Mouse (Mus musculus) E14TG2a.4 (cell line): Measurements from ENCODE around the gene Rinl.

Experiments
- H3K27me3 ChIP-seq: 2 replicates; pipeline ENCODE4 v1.6.1; 2014; ENCODE audit warnings: low read length, control low read depth; ENCODE audit not compliant: insufficient read depth
- H3K36me3 ChIP-seq: 2 replicates; pipeline ENCODE4 v1.6.1; 2014; ENCODE audit warnings: low read length, control low read depth; ENCODE audit not compliant: insufficient read depth
- H3K4me1 ChIP-seq: replicated peaks from 2 replicates; pipeline ENCODE4 v1.6.1; 2014; ENCODE audit warnings: low read depth, low read length, control low read depth
- H3K4me3 ChIP-seq: replicated peaks from 2 replicates; pipeline ENCODE4 v1.5.1; 2014; ENCODE audit warnings: mild to moderate bottlenecking, low read length
- H3K9me3 ChIP-seq: 2 replicates; pipeline ENCODE4 v1.6.1; 2014; ENCODE audit warnings: low read length, control low read depth
- CTCF ChIP-seq: conservative IDR thresholded peaks from 2 replicates; pipeline ENCODE4 v1.5.1; 2014; ENCODE audit warnings: low read length
- NANOG ChIP-seq: IDR thresholded peaks from 2 replicates; pipeline ENCODE4 v1.6.1; 2014; ENCODE audit warnings: borderline replicate concordance, low read length, mixed read lengths
- POU5F1 ChIP-seq: IDR thresholded peaks from 2 replicates; pipeline ENCODE4 v1.6.1; 2014; ENCODE audit warnings: low read length, borderline replicate concordance

Rinl gene

DNA sequence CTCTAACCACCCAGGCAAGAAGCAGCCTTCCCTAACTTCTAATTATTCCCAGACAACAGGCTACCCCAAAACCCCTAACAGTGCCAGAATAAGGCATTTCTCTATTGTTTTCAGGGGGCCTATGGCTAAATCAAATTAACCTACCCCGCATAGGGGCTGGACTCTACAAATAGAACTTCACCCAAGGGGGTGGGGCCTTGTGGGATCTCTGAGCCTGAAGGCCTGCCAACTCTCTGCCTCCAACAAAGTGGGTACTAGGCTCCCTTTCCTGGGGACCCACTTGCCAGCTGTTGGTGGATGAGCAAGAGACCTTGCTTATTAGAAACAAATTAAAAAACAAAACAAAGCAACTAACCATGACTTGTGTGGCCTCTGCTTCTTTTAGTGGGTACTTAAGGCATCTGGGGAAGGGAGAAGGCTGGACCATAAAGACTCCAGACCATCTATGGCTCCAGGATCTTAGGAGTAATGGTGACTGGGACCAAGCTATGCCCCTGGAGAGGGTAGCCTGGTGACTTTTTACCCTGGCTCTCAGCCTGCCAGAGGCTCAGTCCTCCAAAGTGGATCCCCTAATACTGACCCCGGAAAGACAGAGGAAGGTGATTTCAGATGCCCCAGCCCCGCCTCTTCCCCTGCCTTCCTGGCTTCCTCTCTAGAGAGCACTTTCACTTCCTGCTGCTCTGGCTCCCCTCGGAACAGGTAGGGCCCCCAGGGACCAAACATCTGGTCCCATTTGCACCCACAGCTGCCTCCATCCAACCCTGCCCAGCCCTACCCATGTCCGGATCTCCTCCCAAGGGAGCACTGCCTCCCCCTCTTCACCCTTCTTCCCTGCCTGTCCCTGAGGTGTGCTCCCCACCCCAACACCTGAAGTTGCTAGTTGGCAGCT, at the start of gene Rinl:
Gene Rinl, plus strand, starts transcription at position 663 of the 889 bp plus-strand sequence.
- Histone ChIP-seq H3K4me1 (peaks cover 60% of the 10 kb centered on the region), H3K9me3 (no peaks in the 10 kb centered on the region), H3K4me3 (peak within 1 kb of the TSS; percentile 68), H3K36me3 (no peaks in the 10 kb centered on the region; the same call in 1 of the 2 replicates), H3K27me3 (no peaks in the 10 kb centered on the region)
- no peak for TF ChIP-seq NANOG
- no peak for TF ChIP-seq CTCF
- TF ChIP-seq POU5F1 = no peak

DNA sequence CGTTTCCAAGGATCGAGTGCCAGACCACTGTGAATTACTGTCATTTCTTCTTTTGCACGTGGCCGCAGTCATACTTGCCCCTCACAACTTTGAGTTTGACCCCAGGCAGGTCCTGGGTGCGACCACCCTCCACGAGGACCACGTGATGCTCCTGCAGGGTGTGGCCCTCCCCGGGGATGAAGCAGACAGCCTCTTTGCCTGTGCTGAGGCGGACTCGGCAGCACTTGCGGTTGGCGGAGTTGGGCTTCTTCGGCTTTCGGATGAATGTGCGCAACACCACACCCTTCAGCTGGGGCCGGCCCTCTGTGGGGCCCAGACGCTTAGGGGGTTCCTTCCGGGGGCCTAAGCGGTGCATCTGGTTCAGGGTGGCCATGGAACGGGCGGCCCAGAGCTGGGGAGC, 48.9 kb upstream of the Rinl start:
- no peaks in the 10 kb centered on the region for H3K27me3 ChIP-seq
- no peaks in the 10 kb centered on the region for H3K9me3 ChIP-seq
- H3K4me1 ChIP-seq = peaks cover 67% of the 10 kb centered on the region
- peaks cover 54% of the 10 kb centered on the region for H3K36me3 ChIP-seq
- peak overlapping the region; percentile 98 for H3K4me3 ChIP-seq
- TF ChIP-seq CTCF (no peak), NANOG (no peak), POU5F1 (no peak)

- TF ChIP-seq CTCF (no peak), POU5F1 (no peak), NANOG (no peak)
- Histone ChIP-seq H3K9me3 (no peaks in the 10 kb centered on the region), H3K27me3 (no peaks in the 10 kb centered on the region)
These were observed 47.8 kb upstream of the Rinl start for GRCm38 (mm10) chr7:28740949-28741348.

DNA sequence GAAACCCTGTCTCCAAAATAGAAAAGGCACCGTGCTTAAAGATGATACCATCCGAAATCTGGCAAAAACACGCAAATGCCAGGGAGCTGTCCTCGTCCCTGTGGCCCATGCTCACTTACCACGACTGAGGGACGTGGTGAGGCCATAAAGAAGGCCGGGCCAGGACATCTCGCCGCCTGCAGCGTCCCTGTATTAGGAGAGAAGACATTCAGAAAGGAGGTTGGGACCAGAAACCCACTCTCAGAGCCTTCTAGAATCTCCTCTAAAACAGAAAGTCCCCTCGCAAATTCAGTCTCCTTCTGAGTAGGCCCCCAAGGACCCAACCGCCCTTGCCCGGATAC, 47.4 kb upstream of the Rinl start:
- Histone ChIP-seq H3K27me3 (no peaks in the 10 kb centered on the region), H3K4me1 (peaks cover 54% of the 10 kb centered on the region), H3K36me3 (peaks cover 66% of the 10 kb centered on the region), H3K4me3 (peak overlapping the region; percentile 98), H3K9me3 (no peaks in the 10 kb centered on the region)
- TF ChIP-seq CTCF = no peak
- no peak for TF ChIP-seq POU5F1
- TF ChIP-seq NANOG = no peak

More at GRCm38 (mm10) chr7:28740949-28741348, 47.8 kb upstream of the Rinl start:
- peaks cover 65% of the 10 kb centered on the region for H3K36me3 ChIP-seq
- peak overlapping the region; percentile 98 for H3K4me3 ChIP-seq
- H3K4me1 ChIP-seq = peaks cover 58% of the 10 kb centered on the region

DNA sequence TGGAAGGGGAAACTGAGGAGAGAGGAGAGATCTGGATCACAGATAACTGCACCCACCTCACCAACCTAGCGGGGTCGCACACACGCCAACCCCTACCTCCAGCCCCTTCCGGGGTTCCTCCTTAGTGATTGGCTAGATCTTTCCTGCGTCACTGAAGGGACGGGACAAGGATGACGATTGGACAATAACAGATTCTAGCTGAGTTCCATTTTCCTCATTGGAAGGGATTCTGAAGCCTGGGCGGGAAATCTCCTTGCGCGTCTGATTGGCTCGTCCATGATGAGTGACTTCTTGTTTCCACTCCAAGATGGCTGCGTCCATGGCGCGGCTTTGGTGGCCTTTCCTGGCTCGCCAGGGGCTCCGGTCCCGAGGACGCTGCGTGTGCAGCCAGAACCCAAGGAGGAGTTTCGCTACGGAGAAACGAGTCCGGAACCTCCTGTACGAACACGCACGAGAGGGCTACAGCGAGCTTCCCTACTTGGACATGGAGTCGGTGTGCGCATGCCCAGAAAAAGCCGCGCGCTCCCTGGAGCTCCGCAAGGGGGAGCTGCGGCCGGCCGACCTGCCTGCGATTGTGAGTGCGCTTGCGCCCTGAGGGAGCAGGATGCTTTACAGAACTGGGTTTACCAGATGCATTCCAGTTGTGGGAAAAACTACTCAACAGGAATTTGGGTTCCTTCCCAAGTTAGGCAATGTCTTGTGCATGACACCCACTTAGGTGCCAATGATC, 46.9 kb upstream of the Rinl start, which contains the start of the genes Mrps12 and Sars2:
Gene Mrps12, minus strand, starts transcription at position 112 of the 730 bp plus-strand sequence.
Gene Sars2, plus strand, starts transcription at position 284 of the 730 bp plus-strand sequence.
- Histone ChIP-seq H3K27me3 (no peaks in the 10 kb centered on the region), H3K4me1 (peaks cover 49% of the 10 kb centered on the region)
- TF ChIP-seq CTCF (peak; percentile 50), NANOG (no peak)

GRCm38 (mm10) chr7:28749935-28750334, 38.8 kb upstream of the Rinl start:
- Histone ChIP-seq H3K4me1 (peaks cover 34% of the 10 kb centered on the region), H3K36me3 (peaks cover 82% of the 10 kb centered on the region), H3K9me3 (no peaks in the 10 kb centered on the region), H3K27me3 (peaks cover 5% of the 10 kb centered on the region; the same call in 1 of the 2 replicates), H3K4me3 (no peak overlapping the region)
- no peak for TF ChIP-seq NANOG
- TF ChIP-seq CTCF = no peak
- TF ChIP-seq POU5F1 = no peak

More for the DNA sequence above, 46.9 kb upstream of the Rinl start, which contains the start of the genes Mrps12 and Sars2:
- Histone ChIP-seq H3K36me3 (peaks cover 66% of the 10 kb centered on the region), H3K9me3 (no peaks in the 10 kb centered on the region), H3K4me3 (peak within 1 kb of the TSS; percentile 98)

- Histone ChIP-seq H3K36me3 (peaks cover 40% of the 10 kb centered on the region), H3K4me1 (peaks cover 58% of the 10 kb centered on the region), H3K9me3 (no peaks in the 10 kb centered on the region), H3K27me3 (peaks cover 33% of the 10 kb centered on the region), H3K4me3 (peak within 1 kb of the TSS; percentile 73)
- no peak for TF ChIP-seq NANOG
- no peak for TF ChIP-seq POU5F1
- TF ChIP-seq CTCF = no peak
These were observed 32.7 kb upstream of the Rinl start, which contains the start of gene Ccer2 for GRCm38 (mm10) chr7:28756079-28756478. Gene Ccer2, plus strand, starts transcription at chr7:28756174.

GRCm38 (mm10) chr7:28758623-28759022, 30.1 kb upstream of the Rinl start:
- Histone ChIP-seq H3K4me3 (no peak overlapping the region), H3K4me1 (peaks cover 65% of the 10 kb centered on the region), H3K36me3 (peaks cover 48% of the 10 kb centered on the region), H3K9me3 (no peaks in the 10 kb centered on the region), H3K27me3 (peaks cover 33% of the 10 kb centered on the region)
- TF ChIP-seq NANOG (no peak), CTCF (no peak), POU5F1 (no peak)
